Mouse (Mus musculus) kidney, adult 8-10 months (tissue): ENCODE measurements at regions not wholly inside any gene's neighbourhood (a gene's known extent, or its start where the extent isn't known, plus 50 kb on each side); places are given as distances from the start of the nearest gene placed in this dataset.

Experiments used
- DNase-seq, 2 experiments: peaks; one replicate each; pipeline ENCODE4 v3.0.0; 2022

GRCm38 (mm10) chr4:153003338-153003737 is 479.3 kb downstream of the Ajap1 start:
- no peak for DNase-seq

DNA sequence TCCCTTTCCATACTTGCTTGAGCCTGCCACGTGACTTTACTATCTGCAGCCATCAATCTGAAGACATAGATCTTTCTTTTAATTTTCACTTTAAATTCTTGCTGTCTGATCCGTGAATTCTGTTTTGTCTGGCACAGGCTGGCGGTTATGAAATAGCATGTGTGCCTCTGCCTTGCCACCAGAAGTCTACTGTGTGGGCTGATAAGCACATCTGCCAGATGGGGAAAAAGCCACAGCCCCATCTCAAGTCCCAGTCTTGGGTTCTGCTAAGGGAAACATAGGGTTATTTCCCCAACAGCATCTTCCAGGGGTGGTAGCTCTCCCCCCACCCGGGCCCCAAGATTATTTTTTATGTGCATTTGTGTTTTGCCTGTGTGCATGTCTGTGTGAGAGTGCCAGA is 480.1 kb downstream of the Ajap1 start:
- DNase-seq: no peak

- no peak for DNase-seq
These were observed 480.9 kb downstream of the Ajap1 start for GRCm38 (mm10) chr4:153001761-153002160.

DNA sequence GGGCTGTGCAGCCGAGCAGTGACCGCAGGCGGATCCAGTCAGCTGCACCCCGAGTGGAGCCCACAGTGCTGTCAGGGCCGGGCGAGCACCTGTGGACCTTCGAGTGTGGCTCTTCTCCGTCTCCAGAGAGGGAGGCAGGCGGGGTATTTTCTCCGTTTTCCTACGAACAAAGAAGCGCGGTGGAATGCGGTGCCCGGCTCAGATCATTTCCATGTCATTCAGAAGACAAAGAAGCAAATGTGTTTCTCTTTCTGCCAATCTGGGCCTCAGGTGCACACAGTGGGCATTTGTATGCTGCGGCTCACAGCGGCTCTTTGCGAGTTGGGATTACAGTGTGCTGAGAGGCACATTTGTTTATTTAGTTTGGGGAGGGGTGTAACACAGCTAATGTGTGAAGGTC is 483.1 kb downstream of the Ajap1 start:
- DNase-seq: no peak

GRCm38 (mm10) chr4:152997251-152997650 is 485.4 kb downstream of the Ajap1 start:
- no peak for DNase-seq

DNA sequence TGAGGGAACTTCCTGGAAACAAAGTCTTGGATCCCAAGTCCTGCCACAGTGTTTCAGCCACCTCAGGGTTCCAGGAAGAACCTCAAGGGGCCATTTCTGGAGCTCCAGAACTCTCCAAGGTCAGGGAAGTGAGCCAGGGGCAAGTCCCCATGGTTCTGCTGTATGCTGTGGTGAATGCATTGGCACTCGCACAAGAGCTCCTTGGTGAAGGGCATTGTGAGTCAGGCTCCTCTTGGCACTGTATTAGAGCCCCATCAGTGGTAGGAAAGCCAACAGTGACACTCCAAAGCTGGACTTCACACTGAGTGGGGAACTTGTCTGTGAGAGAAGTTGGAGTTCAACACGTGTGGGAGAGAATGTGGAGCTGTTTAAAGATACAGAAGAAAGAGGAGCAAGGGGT is 486.0 kb downstream of the Ajap1 start:
- no peak for DNase-seq

DNA sequence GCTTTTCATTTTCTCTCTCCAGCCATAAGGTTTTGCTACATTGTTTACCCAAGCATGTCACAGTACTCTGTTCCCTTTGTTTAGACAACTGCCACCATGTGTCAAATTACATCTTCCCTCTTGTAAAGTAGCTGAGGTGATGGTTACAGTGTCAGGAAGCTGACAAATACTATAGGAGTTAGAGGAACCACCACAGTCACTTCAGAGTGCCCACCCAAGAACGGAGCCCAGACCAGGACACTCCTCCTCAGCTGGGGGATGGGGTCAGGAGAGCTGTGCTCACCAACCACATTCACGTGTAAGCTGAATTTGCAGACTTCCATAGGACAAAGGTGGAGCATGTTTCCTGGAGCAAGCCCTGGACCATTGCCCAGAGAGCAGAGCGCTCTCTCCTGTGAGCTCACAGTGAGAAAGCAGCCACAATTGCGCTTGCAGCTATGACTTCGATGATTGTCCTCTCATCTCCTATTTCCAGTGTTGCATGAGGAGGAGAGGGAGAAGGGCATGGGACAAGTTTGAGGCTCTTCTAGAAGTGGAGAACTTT is 487.5 kb downstream of the Ajap1 start:
- DNase-seq: peak; percentile 48 to 68

GRCm38 (mm10) chr4:152994206-152994605 is 488.4 kb downstream of the Ajap1 start:
- DNase-seq: peak in 1 of 2 experiments; percentile 5

GRCm38 (mm10) chr4:152990266-152990665 is 492.3 kb downstream of the Ajap1 start:
- no peak for DNase-seq

DNA sequence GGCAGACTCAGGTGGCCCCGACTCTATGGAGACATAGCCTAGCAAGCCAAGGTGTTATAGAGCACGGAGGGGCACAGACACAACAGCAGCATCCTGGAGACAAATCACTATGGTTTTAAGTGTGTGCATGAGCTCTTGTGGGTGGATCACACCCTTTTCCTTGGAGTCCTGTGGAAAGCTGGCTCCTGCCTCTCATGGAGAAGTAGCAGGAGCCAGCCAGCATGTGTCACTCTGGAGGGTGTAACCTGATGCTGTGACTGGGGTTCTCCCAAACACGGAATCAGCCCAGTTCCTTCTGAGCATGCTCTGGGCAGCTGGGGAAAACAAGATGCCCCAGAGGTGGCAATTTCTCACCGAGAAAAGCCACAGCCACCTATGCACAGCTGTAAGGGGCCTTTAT is 494.9 kb downstream of the Ajap1 start:
- DNase-seq: no peak

DNA sequence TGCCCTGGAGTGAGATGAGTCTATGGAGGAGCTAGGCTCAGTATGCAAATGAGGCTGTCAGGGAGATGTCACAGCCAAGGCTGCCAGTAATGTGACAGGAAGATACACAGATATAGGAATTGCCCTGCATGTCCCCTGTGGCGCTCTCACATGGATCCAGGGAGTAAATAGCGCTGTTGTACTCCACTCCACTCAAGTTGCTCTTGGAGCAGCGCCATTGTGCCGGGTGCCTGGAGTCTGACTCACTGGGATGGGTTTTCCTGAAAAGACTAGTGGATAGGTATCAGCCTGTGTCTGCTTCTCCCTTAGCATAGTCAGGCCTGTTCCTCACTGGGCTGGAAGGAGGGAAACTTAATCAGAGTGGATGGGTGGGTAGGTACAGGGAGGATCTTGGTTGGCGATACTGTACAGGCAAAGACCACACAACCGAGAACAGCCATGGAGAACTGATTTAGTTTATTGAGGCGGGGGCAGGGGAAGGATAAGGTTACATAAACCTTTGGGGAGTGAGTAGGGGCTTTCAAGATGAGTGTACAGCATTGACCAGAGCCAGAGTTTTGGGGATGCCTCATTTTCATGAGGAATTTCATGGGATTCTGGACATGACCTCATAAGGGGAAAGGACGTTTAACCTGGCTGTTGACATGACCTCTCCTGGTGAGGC is 497.5 kb upstream of the Kcnab2 start:
- no peak for DNase-seq

- peak; percentile 30 to 31 for DNase-seq
These were observed 485.3 kb upstream of the Kcnab2 start for GRCm38 (mm10) chr4:152963001-152963400.

- DNase-seq: no peak
These were observed 484.5 kb upstream of the Kcnab2 start for GRCm38 (mm10) chr4:152962165-152962564.

GRCm38 (mm10) chr4:152961677-152962076 is 484.0 kb upstream of the Kcnab2 start:
- DNase-seq: no peak

DNA sequence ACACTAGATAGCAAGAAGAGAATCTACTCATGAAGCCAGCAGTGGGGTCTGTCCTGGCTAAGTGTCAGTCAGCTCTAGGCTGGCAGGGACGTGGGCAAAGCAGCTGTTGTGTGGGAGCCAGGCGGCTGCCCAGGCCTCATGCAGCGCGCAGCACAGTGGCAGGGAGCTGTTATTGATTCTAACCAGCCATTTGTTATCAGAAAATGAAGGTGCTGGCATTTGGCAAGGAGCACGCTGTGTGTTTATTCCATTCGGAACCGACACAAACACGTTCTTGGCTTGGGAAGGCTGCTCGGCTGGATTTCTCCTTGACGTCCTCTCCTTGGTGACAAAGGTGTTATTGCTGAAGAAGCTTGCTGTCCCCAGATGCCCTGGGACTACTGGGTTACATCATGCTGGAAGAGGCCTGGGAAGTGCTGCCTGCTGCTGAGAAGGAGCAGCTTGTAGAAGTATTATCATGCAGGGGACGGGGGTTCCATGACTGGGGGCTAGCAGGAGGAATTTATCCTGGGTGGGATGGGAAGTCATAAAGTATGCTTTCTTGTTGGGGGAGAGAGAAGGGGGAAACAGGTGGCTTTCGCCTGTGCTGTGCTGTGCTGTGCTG is 482.1 kb upstream of the Kcnab2 start:
- DNase-seq: no peak

GRCm38 (mm10) chr4:152953237-152953974 is 475.7 kb upstream of the Kcnab2 start:
- DNase-seq: no peak

DNA sequence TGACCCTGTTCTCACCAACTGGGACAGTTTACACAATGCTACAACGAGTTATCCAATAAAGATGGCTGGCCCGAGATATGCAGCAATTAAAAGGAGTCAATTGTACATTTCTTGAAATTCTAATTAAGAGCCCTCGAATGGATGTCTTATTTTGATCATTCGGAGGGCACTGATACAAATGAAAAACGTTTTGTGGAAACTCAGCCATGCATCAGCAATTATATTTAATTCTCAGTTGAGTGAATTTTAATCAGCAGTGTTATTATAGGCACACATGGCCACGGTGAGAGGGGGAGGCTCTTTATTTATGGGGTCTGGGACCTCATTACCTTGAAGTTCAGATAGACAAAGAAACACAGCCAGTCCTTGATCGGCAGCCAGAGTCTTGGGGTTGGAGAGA is 471.3 kb upstream of the Kcnab2 start:
- DNase-seq: no peak

GRCm38 (mm10) chr4:152941159-152941558 is 463.5 kb upstream of the Kcnab2 start:
- DNase-seq: no peak

DNA sequence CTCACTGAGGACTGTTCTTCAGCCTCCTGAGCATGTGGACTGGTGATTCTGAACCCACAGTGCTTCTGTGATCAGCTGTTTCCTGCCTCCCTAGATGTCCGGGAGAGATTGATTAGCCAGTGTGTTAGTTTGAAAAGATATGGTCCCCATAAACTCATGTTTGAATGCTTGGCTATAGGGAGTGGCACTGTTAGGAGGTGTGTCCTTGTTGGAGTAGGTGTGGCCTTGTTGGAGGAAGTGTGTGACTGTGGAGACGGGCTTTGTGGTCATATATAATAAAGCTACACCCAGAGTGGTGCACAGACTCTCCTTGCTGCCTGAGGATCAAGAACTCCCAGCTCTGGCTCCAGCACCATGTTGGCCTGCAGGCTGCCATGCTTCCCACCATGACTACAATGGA is 458.9 kb upstream of the Kcnab2 start:
- no peak for DNase-seq

GRCm38 (mm10) chr4:152935484-152935883 is 457.8 kb upstream of the Kcnab2 start:
- DNase-seq: no peak

- DNase-seq: peak; percentile 8 to 15
These were observed 450.8 kb upstream of the Kcnab2 start for GRCm38 (mm10) chr4:152928422-152928985.

GRCm38 (mm10) chr4:152920261-152920660 is 442.6 kb upstream of the Kcnab2 start:
- DNase-seq: no peak

- no peak for DNase-seq
These were observed 442.2 kb upstream of the Kcnab2 start for GRCm38 (mm10) chr4:152919851-152920250.

- no peak for DNase-seq
These were observed 438.9 kb upstream of the Kcnab2 start for GRCm38 (mm10) chr4:152916576-152916975.
